Mouse (Mus musculus): ENCODE measurements at regions not wholly inside any gene's neighbourhood (a gene's known extent, or its start where the extent isn't known, plus 50 kb on each side); places are given as distances from the start of the nearest gene placed in this dataset.

GRCm38 (mm10) chr5:33512253-33512884 is 78.6 kb upstream of the Nkx1-1 start:
- DNase-seq (ENCODE audit: low spot score), result peak; percentile 64

DNA sequence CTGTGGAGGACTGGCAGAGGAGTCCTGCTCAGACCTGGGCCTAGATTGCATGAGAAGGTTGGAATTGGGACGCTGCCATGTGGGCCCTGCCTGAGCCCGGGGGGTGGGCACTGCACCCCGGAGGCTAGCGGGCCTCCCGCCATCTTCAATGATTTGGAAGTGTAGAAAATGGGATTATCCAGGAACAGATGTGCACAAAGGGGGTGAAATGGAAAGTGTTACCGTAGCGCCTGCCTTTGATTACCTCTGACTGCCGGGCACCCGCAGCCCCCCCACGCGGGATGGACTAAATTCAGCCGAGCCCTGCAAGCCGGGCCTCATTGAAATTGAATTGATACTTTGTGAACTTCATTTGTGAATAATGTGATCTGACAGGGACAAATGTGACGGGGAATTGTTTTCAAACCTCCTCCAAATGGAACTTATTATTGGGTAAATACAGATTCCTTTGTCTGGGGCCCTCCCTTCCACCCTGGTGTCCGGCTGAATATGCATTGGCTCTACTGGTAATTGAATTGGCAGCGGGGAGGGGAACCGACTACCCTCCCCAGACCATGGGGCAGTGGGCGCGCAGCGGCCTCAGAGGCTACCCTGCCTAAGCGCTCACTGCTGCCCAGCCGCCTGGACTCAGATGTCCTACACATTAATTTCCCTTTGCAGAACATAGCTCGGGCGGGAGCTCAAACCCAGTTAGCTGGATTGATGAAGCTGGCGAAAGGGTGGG is 77.9 kb upstream of the Nkx1-1 start:
- DNase-seq (ENCODE audit: low spot score), result peak; percentile 68

- DNase-seq (ENCODE audit: low spot score), result no peak
Measured at GRCm38 (mm10) chr5:33505786-33506185, 72.0 kb upstream of the Nkx1-1 start.

- DNase-seq (ENCODE audit: low spot score), result peak; percentile 64
Measured at GRCm38 (mm10) chr5:33501735-33502495, 68.1 kb upstream of the Nkx1-1 start.

GRCm38 (mm10) chr5:33501211-33501610 is 67.4 kb upstream of the Nkx1-1 start:
- no peak for DNase-seq (ENCODE audit: low spot score)

DNA sequence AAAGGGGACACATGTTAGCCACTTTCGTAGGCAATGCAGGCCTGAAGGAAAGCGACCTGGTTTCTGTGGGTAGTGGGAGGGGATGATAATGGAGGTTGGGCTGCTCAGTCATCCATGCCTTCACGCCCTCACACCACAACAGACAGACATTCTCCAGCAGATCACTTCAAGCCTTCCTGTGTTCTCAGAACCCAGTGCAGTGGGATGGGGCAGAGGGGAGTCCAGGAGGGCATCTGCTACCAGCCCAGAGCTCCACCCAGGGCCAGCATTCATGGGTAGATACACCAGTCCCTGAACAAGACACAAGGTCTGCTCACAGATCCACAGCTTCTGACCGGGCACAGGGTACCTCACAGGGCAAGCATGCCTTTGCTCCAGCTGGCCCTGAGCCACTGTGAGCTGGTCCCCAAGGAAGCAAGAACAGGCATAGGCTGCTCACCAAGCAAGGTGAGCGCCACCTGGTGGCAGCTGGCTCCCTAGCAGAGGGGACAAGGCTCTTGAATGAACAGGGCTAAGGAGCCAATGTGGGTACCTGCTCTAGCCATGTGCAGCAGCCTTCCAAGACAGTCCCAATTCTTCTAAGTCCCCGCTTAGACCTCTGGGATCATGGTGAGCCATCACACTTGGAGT is 62.2 kb upstream of the Nkx1-1 start:
- peak; percentile 96 for DNase-seq (ENCODE audit: low spot score)

GRCm38 (mm10) chr5:33495276-33495675 is 61.5 kb upstream of the Nkx1-1 start:
- DNase-seq (ENCODE audit: low spot score), result no peak

- no peak for DNase-seq (ENCODE audit: low spot score)
Measured at GRCm38 (mm10) chr5:33492604-33493315, 59.0 kb upstream of the Nkx1-1 start.

GRCm38 (mm10) chr5:33489286-33489685 is 55.5 kb upstream of the Nkx1-1 start:
- DNase-seq (ENCODE audit: low spot score), result no peak

DNA sequence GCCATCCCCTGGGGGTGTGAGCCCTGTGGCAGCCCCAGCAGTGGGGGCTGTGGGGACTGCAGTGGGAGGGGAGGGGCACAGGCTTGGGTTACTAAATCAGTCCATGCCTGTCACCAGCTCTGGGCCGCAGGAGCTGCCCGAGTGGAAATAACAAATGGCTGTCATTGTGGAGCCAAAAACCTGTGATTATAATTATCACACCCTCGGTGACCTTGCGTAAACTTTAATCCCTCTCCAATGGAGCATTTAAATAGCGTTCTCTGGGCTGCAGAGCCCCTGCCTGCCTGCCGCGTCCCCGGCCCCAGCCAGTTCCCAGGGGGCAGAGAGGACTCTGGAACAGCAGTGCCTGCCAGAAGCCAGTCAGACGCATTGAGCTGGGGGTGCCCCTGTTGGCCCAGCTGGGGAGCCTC is 54.4 kb upstream of the Nkx1-1 start:
- DNase-seq (ENCODE audit: low spot score), result peak; percentile 55

- DNase-seq (ENCODE audit: low spot score), result no peak
Measured at GRCm38 (mm10) chr5:33485765-33486164, 52.0 kb upstream of the Nkx1-1 start.

Data from retina, embryonic 14.5 days (tissue).